Mouse (Mus musculus) forebrain, embryonic 14.5 days (tissue): ENCODE results near the gene Arel1. TPM values are rescaled to one million over a fixed set of nuclear protein-coding genes. Genes with fewer than 3 reads are reported as not detected.

Source experiments
- ATAC-seq: fragments of 200-750 bp; cut with Nextera tagmentation; 2 replicates; pipeline ENCODE4 v1.8.0; 2017; ENCODE audit warnings: mild to moderate bottlenecking, moderate library complexity
- DNase-seq: peaks from one replicate; pipeline ENCODE4 v3.0.0-alpha.2; 2015; ENCODE audit warnings: low spot score
- H3K27ac ChIP-seq: fragments of 300-500 bp; sonication (generic); 2 replicates; pipeline ENCODE4 v1.5.1; 2014; ENCODE audit warnings: low read depth, mild to moderate bottlenecking, control low read depth, low read length, moderate library complexity
- H3K27me3 ChIP-seq: fragments of 300-500 bp; sonication (generic); replicated peaks from 2 replicates; pipeline ENCODE4 v1.6.1; 2014; ENCODE audit warnings: low read length, control low read depth, mixed read lengths; ENCODE audit not compliant: control insufficient read depth, insufficient read depth
- H3K36me3 ChIP-seq: fragments of 300-500 bp; sonication (generic); 2 replicates; pipeline ENCODE4 v1.6.1; 2014; ENCODE audit warnings: low read length, control low read depth; ENCODE audit not compliant: control insufficient read depth, insufficient read depth
- H3K4me1 ChIP-seq: fragments of 300-500 bp; sonication (generic); 2 replicates; pipeline ENCODE4 v1.6.1; 2014; ENCODE audit warnings: antibody characterized with exemption, low read length, control low read depth; ENCODE audit not compliant: control insufficient read depth, insufficient read depth
- H3K4me2 ChIP-seq: fragments of 300-500 bp; sonication (generic); 2 replicates; pipeline ENCODE4 v1.6.1; 2014; ENCODE audit warnings: mild to moderate bottlenecking, control low read depth, low read length
- H3K4me3 ChIP-seq: fragments of 300-500 bp; sonication (generic); 2 replicates; pipeline ENCODE4 v1.5.1; 2014; ENCODE audit warnings: low read depth, low read length, control low read depth
- H3K9ac ChIP-seq: fragments of 300-500 bp; sonication (generic); 2 replicates; pipeline ENCODE4 v1.6.1; 2014; ENCODE audit warnings: mild to moderate bottlenecking, low read length, control low read depth, moderate library complexity
- H3K9me3 ChIP-seq: fragments of 300-500 bp; sonication (generic); replicated peaks from 2 replicates; pipeline ENCODE4 v1.6.1; 2016; ENCODE audit warnings: low read length, control low read depth, mixed read lengths; ENCODE audit not compliant: control insufficient read depth
- WGBS: fragments of 180-500 bp; shearing (Covaris S2); extraction: QIAGEN DNeasy Blood & Tissue Kit; methylation state at CpG from one replicate; pipeline ENCODE4 v1.1.7; 2014; 5-methylcytosine and 5-hydroxymethylcytosine counted together
- polyA plus RNA-seq: library from polyadenylated mRNA; unstranded; fragments of >200 nt; fragmentation: Nextera tagmentation; extraction: Ambion mirVana; gene quantifications from 2 replicates; pipeline ENCODE4 v1.2.1, GENCODE M21; 2014

Arel1 gene
- polyA plus RNA-seq, 1 experiment from 2014 or later = 31.4 TPM

DNA sequence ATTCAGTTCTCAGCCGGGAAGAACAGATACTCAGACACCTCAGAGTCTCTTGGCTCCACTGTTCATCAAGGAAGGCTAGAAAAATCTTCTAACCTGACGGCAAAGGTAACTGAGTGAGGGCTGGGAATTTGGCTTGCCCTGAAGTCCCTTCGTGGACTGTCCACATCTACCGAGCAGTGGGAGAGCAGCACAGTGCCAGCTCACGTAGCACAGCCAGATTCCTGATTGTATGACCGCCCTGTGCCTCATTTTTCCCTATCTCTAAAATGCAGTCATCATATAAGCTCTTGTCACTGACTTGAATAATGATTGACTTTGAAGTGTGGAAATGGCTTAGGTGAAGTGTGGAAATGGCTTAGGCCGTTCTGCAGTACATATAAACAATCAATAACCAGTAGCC is 66.3 kb downstream of the Arel1 start:
- DNase-seq (no peak), ATAC-seq (no peak)
- 74% methylated on average over 7 of the region's 7 CpGs for WGBS
- H3K27me3 ChIP-seq = no peaks in the 10 kb centered on the region
- no peaks in the 10 kb centered on the region for H3K9me3 ChIP-seq
- no peaks in the 10 kb centered on the region for H3K36me3 ChIP-seq
- no peak overlapping the region for H3K4me2 ChIP-seq
- no peak overlapping the region for H3K9ac ChIP-seq
- H3K27ac ChIP-seq = no peak overlapping the region
- H3K4me3 ChIP-seq = no peak overlapping the region
- peaks cover 5% of the 10 kb centered on the region for H3K4me1 ChIP-seq

DNA sequence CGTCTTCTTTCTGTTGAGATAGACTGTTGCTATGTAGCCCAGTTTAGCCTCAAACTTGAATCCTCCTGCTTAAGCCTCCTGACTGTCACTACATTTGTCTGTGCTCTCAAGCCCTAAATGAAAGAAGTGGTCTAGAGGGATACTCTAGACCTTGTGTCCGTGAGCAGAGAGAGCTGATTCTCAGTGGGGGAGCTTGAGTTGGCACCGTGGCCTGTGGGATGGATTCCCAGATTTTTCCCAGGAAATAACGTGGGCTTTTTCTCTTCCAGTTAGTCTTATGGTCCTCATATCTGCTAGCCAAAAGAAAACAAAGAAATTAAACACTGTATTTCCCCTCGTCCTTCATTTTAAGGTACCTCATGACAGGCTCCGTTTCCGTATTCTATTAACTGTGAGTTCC is 70.4 kb downstream of the Arel1 start:
- ATAC-seq (no peak), DNase-seq (no peak)
- Histone ChIP-seq H3K27me3 (no peaks in the 10 kb centered on the region), H3K27ac (no peak overlapping the region), H3K36me3 (no peaks in the 10 kb centered on the region), H3K9me3 (no peaks in the 10 kb centered on the region), H3K4me1 (no peaks in the 10 kb centered on the region), H3K9ac (no peak overlapping the region), H3K4me2 (no peak overlapping the region), H3K4me3 (no peak overlapping the region)
- WGBS = 85% methylated on average over 7 of the region's 7 CpGs

DNA sequence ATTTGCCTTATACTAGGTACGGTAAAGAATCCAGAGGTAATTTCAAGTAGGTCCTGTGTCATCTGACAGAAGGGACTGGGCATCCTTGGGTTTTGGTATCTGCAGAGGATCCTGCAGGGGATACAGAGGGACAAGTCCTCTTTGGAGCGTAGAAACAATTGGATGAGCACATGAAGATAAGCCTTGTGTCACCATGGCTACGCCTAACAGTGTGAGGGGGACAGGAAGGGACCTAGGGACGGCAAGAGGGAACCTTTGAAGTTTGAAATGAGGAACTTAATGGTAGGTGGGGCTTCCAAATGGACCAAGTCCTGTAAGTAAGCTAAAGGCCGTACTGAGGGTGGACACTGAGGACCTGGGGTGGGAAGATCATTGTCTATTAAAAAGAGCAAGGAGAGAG is 73.4 kb downstream of the Arel1 start:
- 88% methylated on average over 5 of the region's 5 CpGs for WGBS
- no peak overlapping the region for H3K4me2 ChIP-seq
- no peak overlapping the region for H3K9ac ChIP-seq
- no peak for ATAC-seq
- no peak overlapping the region for H3K27ac ChIP-seq
- no peaks in the 10 kb centered on the region for H3K27me3 ChIP-seq
- no peaks in the 10 kb centered on the region for H3K4me1 ChIP-seq
- no peaks in the 10 kb centered on the region for H3K9me3 ChIP-seq
- H3K4me3 ChIP-seq = no peak overlapping the region
- no peaks in the 10 kb centered on the region for H3K36me3 ChIP-seq
- no peak for DNase-seq

DNA sequence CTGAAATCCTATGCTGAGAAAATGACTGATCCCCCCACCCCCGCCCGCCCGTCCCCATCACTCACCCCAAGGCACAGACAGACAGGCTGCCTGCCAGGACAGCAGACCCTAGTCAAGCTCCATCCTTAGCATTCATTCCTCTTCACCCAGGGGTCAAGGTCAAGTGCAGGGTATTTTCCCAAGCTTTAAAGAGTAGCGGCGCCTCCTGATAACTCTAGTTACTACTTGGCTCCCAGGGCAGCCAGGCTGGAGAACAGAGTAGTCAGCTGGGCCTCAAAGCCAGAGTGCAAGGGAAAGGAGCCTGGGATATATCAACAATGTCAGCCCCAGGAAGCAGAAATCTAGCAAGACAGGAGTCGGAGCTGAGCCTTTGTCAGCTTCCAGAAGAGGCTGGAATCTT is 74.5 kb downstream of the Arel1 start:
- H3K27ac ChIP-seq = no peak overlapping the region
- no peaks in the 10 kb centered on the region for H3K27me3 ChIP-seq
- WGBS = 88% methylated on average over 6 of the region's 6 CpGs
- no peak overlapping the region for H3K9ac ChIP-seq
- H3K4me3 ChIP-seq = no peak overlapping the region
- DNase-seq (no peak), ATAC-seq (no peak)
- H3K36me3 ChIP-seq = no peaks in the 10 kb centered on the region
- no peaks in the 10 kb centered on the region for H3K4me1 ChIP-seq
- no peak overlapping the region for H3K4me2 ChIP-seq
- H3K9me3 ChIP-seq = no peaks in the 10 kb centered on the region

DNA sequence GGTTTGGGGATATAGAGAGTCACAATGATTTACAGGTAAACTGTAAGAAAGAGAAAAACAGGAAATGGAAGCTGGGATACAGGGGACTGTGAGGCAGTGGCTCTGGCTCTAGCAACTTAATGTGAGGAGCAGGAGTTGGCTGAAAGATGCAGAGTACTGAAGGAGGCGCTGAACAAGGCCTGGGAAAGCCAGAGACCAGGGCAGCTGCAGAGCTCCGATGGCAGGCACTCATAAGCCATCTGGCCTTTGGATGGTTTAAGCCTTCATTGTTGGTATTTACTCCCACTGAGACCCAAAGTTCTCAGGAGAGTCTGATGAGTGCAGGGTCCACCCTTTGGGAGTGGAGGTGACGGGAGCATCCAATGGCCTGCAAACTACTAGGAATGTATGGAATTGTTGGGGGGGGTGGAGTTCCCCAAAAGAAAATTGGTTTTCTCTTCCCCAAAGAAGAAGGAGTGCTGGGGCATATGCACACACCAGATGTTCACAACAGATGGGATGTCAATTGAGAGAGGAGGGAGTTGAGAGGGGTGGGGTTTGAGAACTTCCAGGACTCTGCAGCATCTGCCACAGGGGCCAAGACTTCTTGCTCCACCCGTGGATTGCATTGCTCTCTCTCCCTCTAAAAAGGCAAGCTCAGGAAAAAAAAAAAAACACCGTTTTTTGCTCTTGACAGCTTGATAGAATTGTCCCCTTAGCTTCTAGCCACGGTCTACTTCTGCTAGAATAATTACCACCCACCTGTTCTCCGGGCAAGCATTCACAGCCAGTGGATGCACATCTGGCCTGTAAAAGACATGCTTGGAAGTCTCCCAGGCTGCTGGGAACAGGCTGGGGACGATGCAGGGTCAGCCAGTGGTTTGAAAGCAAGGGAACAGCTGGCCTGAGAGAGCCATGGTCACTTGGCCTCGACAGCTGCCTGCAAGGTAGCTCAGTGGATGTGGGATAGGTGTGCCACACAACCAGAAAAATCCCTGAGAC is 76.8 kb downstream of the Arel1 start:
- no peak overlapping the region for H3K4me3 ChIP-seq
- no peak overlapping the region for H3K27ac ChIP-seq
- no peaks in the 10 kb centered on the region for H3K36me3 ChIP-seq
- H3K4me2 ChIP-seq = no peak overlapping the region
- no peak for DNase-seq
- H3K9ac ChIP-seq = no peak overlapping the region
- no peaks in the 10 kb centered on the region for H3K27me3 ChIP-seq
- no peaks in the 10 kb centered on the region for H3K9me3 ChIP-seq
- 69% methylated on average over 9 of the region's 9 CpGs for WGBS
- no peaks in the 10 kb centered on the region for H3K4me1 ChIP-seq
- ATAC-seq = no peak

DNA sequence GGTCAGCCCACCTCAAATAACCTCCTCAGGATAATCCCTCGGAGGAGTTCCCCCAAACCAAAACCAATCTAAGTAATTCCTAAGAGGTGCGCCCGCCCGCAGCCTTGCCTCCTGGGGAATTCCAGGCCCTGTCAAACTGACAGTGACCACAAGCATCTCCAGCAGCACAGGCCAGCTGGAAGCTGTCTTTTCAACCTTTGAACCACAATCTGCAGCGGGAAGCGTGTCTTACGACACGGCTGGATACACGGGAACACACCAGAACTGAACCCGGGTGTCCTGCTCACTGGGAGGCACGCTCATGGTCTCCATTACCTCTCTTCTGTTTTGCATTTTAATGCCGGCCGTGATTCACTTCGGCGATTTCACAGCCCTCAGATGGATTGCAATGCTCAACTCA is 80.4 kb downstream of the Arel1 start:
- 86% methylated on average over 15 of the region's 15 CpGs for WGBS
- H3K4me2 ChIP-seq = no peak overlapping the region
- no peak overlapping the region for H3K9ac ChIP-seq
- H3K9me3 ChIP-seq = no peaks in the 10 kb centered on the region
- no peaks in the 10 kb centered on the region for H3K4me1 ChIP-seq
- H3K27me3 ChIP-seq = no peaks in the 10 kb centered on the region
- ATAC-seq (no peak), DNase-seq (no peak)
- H3K27ac ChIP-seq = no peak overlapping the region
- H3K4me3 ChIP-seq = no peak overlapping the region
- no peaks in the 10 kb centered on the region for H3K36me3 ChIP-seq

DNA sequence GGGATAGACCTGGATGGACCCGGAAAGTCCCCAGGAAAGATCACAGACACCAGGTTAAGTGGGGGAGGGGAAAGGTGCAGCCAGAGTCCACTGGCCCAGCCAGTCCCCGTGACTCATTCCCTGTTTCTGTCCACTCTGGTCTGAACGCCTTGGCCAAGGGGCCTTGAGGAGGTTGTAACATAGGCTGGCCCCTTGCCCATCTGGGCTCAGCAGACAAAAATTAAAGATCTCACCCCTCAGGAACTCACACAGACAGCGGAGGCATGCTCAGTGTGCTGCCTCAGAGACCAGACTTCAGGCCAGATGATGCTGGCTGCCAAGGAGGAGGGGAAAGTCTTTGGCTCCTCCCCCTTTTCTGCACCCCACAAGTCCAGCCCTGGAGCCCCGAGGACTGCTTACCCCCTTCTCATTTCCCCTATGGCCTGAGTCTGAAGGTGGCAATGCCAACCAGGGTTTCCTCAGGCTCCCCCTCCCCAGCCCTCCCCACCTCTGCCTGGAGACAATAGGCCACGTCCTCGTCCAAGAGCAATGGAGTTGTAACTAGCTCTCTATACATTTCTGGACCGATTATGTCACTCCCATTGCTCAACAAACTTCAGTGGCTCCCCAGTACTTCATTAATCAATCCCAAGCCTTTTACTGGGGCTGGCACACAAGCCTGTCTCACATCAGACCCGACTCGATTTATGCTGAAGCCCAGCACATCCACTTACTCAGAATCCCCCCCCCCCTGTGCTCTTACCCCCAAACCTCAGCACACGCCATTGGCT is 85.4 kb downstream of the Arel1 start:
- H3K9ac ChIP-seq = no peak overlapping the region
- 64% methylated on average over 11 of the region's 11 CpGs for WGBS
- H3K4me2 ChIP-seq = no peak overlapping the region
- ATAC-seq (no peak), DNase-seq (no peak)
- no peak overlapping the region for H3K27ac ChIP-seq
- no peaks in the 10 kb centered on the region for H3K9me3 ChIP-seq
- no peaks in the 10 kb centered on the region for H3K27me3 ChIP-seq
- no peaks in the 10 kb centered on the region for H3K4me1 ChIP-seq
- no peaks in the 10 kb centered on the region for H3K36me3 ChIP-seq
- H3K4me3 ChIP-seq = no peak overlapping the region

DNA sequence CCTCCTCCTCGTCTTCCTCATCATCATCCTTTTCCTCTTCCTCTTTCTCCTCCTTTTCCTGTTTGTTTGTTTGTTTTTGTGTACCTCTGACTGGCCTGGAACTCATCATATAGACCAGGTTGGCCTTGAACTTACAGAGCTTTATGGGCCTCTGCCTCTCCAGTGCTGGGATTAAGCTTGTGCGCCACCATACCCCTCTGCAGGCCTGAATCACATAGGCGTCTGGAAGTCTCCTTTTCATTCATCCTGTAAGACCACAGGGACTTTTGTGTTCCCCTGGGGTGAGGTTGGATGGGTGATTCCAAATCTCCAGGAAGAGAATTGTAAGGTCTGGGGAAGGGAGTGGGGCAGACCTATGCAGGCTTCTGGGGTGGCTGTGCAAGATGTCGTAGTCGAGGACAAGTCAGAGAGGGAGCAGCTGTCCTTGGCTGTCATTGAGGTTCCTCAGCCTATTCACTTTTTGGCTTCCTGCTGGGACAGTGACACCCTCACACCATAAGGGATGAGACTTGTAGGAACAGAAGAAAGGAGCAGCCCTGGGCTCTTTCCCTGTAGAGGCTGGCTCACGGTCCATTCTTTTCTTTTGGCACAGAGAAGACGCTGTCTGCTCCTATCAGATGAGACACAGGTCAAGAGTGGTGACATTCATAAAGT is 86.2 kb downstream of the Arel1 start:
- H3K4me2 ChIP-seq = no peak overlapping the region
- no peaks in the 10 kb centered on the region for H3K4me1 ChIP-seq
- 85% methylated on average over 7 of the region's 7 CpGs for WGBS
- ATAC-seq = no peak
- H3K9ac ChIP-seq = no peak overlapping the region
- no peaks in the 10 kb centered on the region for H3K9me3 ChIP-seq
- no peaks in the 10 kb centered on the region for H3K36me3 ChIP-seq
- no peak for DNase-seq
- no peaks in the 10 kb centered on the region for H3K27me3 ChIP-seq
- H3K27ac ChIP-seq = no peak overlapping the region
- H3K4me3 ChIP-seq = no peak overlapping the region
